Mouse (Mus musculus): ENCODE measurements at regions not wholly inside any gene's neighbourhood (a gene's known extent, or its start where the extent isn't known, plus 50 kb on each side); places are given as distances from the start of the nearest gene placed in this dataset.

DNA sequence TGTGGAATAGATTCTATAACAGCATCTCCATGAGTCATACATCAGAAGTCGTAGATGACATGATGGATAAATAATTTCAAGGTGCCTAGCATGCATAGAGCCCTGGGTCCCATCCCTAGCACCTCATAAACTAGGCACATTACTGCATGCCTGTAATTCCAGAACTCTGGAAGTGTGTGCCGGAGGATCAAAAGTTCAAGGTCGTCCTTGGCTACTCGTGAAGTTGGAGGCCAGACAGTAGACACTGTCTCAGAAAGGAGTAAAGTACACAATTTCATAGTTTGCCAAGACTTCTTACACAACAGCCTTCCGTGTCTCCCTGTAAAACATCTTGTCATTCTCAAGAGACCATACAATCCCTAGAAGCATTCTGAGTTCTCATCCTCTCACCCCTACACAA is 63.5 kb upstream of the Neo1 start:
- TF ChIP-seq CTCF (IDR thresholded peaks at IDR 0.05) (no peak), EP300 (IDR thresholded peaks at IDR 0.05) (no peak)
